Mouse (Mus musculus): ENCODE data around the gene Yipf1. TPM values are rescaled to one million over a fixed set of nuclear protein-coding genes. Genes with fewer than 3 reads are reported as not detected.

The Yipf1 gene
- polyA plus RNA-seq, 1 experiment from 2014 or later = 57.3 TPM

DNA sequence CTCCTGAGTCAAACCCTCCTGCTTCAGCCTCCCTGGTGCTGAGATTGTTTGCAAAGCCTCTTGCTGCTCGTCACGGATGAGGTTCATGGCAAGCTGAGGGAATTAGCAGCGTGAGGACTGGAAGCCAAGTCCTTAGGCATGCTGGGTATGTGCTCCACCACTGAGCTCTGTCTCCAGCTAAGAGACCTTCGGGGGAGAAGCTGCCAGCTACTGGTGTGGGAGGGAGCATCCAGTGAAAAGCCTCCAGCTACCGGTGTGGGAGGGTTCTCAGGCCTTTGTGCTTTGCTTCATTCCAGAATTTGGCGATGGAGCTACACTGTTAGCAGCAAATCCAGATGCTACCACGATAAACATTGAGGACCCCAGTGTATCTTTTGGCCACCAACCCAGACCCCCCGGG is 4.5 kb downstream of the Yipf1 start:
- Histone ChIP-seq H3K4me3 (ENCODE audit: low read length) (no peak overlapping the region), H3K27ac (ENCODE audit: low read length) (no peak overlapping the region), H3K9ac (replicated peaks; ENCODE audit: low read length) (no peak overlapping the region), H3K27me3 (ENCODE audit: insufficient read depth, low read length) (no peaks in the 10 kb centered on the region), H3K9me3 (ENCODE audit: low read length) (no peaks in the 10 kb centered on the region), H3K36me3 (ENCODE audit: insufficient read depth, low read length) (peaks cover 18% of the 10 kb centered on the region), H3K4me1 (ENCODE audit: insufficient read depth, low read length) (peaks cover 10% of the 10 kb centered on the region; the same call in 1 of the 2 replicates), H3K4me2 (replicated peaks; ENCODE audit: low read depth, low read length) (no peak overlapping the region)
- ATAC-seq (ENCODE audit: low FRiP score, low TSS enrichment) = no peak
- WGBS = 70% methylated on average over 8 of the region's 8 CpGs

DNA sequence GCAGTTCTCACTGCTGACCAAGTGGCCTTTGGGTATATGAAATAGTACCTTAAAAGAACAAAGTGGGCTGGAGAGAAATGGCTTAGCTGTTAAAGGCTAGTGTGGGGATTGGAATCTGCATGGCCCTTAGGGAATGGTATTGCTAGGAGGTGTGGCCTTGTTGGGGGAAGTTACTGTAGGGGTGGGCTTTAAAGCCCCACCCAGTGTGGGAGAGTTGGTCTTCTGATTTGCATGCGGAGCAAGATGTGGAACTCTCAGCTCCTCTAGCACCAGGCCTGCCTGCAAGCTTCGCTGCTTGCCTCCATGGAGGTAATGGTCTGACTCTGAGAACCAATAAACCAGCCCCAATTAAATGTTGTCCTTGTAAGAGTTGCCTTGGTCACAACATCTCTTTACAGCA is 6.9 kb downstream of the Yipf1 start:
- Histone ChIP-seq H3K4me1 (ENCODE audit: insufficient read depth, low read length) (no peaks in the 10 kb centered on the region), H3K27ac (ENCODE audit: low read length) (no peak overlapping the region), H3K9ac (replicated peaks; ENCODE audit: low read length) (no peak overlapping the region), H3K27me3 (ENCODE audit: insufficient read depth, low read length) (no peaks in the 10 kb centered on the region), H3K4me2 (replicated peaks; ENCODE audit: low read depth, low read length) (no peak overlapping the region), H3K4me3 (ENCODE audit: low read length) (no peak overlapping the region), H3K36me3 (ENCODE audit: insufficient read depth, low read length) (peaks cover 24% of the 10 kb centered on the region), H3K9me3 (ENCODE audit: low read length) (no peaks in the 10 kb centered on the region)
- peak; percentile 69; the same call in 1 of the 2 replicates for ATAC-seq (ENCODE audit: low FRiP score, low TSS enrichment)
- 52% methylated on average over 2 of the region's 2 CpGs for WGBS

DNA sequence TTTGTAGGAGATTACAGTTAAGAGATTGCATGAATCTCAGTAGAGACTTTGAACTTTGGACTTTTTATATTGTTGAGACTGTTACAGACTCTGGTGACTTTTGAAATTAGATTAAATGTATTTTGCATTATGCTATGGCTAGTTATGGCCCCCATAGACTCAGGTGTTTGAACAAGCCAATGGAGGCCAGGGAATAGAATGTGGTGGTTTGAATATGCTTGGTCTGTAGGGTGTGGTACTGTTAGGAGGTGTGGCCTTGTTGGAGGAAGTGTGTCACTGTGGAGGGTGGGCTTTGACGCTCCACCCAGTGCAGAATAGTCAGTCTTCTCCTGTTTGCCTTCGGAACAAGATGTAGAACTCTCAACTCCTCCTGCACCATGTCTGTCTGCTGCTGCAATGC is 8.9 kb downstream of the Yipf1 start:
- Histone ChIP-seq H3K4me1 (ENCODE audit: insufficient read depth, low read length) (no peaks in the 10 kb centered on the region), H3K36me3 (ENCODE audit: insufficient read depth, low read length) (peaks cover 14% of the 10 kb centered on the region; the same call in 1 of the 2 replicates), H3K4me3 (ENCODE audit: low read length) (no peak overlapping the region), H3K9ac (replicated peaks; ENCODE audit: low read length) (no peak overlapping the region), H3K27ac (ENCODE audit: low read length) (no peak overlapping the region), H3K27me3 (ENCODE audit: insufficient read depth, low read length) (no peaks in the 10 kb centered on the region), H3K9me3 (ENCODE audit: low read length) (no peaks in the 10 kb centered on the region), H3K4me2 (replicated peaks; ENCODE audit: low read depth, low read length) (no peak overlapping the region)
- WGBS = 93% methylated on average over 2 of the region's 2 CpGs
- no peak for ATAC-seq (ENCODE audit: low FRiP score, low TSS enrichment)

DNA sequence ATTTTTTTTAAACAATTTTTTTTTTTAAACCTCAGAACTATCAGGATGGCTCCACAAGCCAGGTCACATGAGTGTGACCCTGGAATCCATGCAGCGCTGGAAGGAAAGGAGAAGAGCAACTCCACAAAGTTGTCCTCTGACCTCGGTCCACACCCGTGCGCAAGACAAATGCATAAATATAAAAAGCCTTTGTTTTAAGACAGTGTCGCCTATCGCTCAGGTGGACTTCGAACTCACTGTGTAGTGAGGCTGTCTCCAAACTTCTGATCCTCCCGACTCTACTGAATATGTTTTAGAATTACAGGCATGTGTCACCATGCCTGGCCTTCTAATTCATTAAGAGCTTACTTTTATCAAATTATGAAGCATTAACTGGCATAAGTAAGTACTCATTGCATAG is 14.4 kb downstream of the Yipf1 start:
- Histone ChIP-seq H3K36me3 (ENCODE audit: insufficient read depth, low read length) (0 out of 2 replicates have a peak, but pooled peaks cover 7% of the 10 kb centered on the region), H3K4me2 (replicated peaks; ENCODE audit: low read depth, low read length) (no peak overlapping the region), H3K9me3 (ENCODE audit: low read length) (no peaks in the 10 kb centered on the region), H3K4me3 (ENCODE audit: low read length) (no peak overlapping the region), H3K27ac (ENCODE audit: low read length) (no peak overlapping the region), H3K27me3 (ENCODE audit: insufficient read depth, low read length) (no peaks in the 10 kb centered on the region), H3K4me1 (ENCODE audit: insufficient read depth, low read length) (no peaks in the 10 kb centered on the region), H3K9ac (replicated peaks; ENCODE audit: low read length) (no peak overlapping the region)
- WGBS = 96% methylated on average over 8 of the region's 8 CpGs
- no peak for ATAC-seq (ENCODE audit: low FRiP score, low TSS enrichment)

DNA sequence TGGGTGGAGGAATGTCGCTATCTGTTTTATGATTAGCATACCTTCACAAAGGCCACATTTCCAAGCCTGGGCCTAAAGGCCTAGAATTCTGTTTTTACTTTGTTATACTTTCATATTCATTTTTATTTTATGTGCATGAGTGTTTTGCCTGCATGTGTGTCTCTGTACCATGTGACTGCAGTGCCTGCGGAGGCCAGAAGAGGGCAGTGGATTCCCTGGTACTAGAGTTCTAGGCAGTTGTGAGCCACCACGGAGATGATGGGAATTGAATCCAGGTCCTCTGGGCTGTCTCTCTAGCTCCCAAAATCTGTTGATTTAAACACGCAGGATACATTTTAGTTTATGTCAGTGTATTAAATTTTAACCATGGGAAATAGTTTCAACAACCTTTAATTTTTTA is 19.4 kb downstream of the Yipf1 start:
- Histone ChIP-seq H3K9ac (replicated peaks; ENCODE audit: low read length) (no peak overlapping the region), H3K36me3 (ENCODE audit: insufficient read depth, low read length) (no peaks in the 10 kb centered on the region), H3K4me2 (replicated peaks; ENCODE audit: low read depth, low read length) (no peak overlapping the region), H3K27me3 (ENCODE audit: insufficient read depth, low read length) (no peaks in the 10 kb centered on the region), H3K27ac (ENCODE audit: low read length) (no peak overlapping the region), H3K4me3 (ENCODE audit: low read length) (no peak overlapping the region), H3K9me3 (ENCODE audit: low read length) (no peaks in the 10 kb centered on the region), H3K4me1 (ENCODE audit: insufficient read depth, low read length) (no peaks in the 10 kb centered on the region)
- ATAC-seq (ENCODE audit: low FRiP score, low TSS enrichment) = no peak
- WGBS = 89% methylated on average over 4 of the region's 4 CpGs

DNA sequence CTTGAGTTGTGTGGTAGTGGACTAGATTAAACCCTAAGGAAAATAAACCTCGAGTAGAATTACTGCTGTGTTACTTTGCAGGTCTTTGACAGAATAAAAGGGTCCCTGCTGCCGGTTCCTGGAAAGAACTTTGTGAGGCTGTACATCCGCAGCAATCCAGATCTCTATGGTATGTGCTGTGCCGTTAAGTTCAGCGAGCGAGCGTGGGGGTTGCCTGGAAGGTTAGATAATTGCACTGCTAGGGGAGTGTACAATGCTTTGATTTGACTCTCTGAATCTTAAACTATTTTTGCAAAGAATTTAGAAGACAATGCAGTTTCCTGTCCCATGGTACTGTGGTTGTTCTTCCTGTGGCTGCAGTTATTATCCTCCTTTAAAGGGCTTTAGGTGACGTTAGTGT is 22.2 kb downstream of the Yipf1 start:
- ATAC-seq (ENCODE audit: low FRiP score, low TSS enrichment) = no peak
- 36% methylated on average over 8 of the region's 8 CpGs for WGBS

DNA sequence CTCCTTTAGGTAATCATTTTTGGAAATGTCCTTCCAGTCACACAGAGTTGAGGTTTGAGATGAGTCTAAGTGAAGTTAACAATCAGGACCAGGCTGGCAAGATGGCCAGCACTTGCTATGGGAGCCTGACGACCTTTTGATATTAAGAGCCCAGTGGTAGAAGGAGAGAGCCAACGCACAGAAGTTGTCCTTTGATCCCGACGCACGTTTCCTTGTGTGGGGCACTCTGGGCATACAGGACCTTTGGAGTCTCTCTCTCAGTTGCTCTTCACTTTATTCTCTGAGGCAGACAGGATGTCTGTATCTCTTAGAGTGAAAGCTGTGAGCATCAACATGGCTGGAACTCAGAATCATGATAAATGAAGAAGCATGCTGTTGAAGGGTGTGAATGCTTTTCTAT is 23.3 kb downstream of the Yipf1 start:
- H3K36me3 ChIP-seq (ENCODE audit: insufficient read depth, low read length) = no peaks in the 10 kb centered on the region
- no peak overlapping the region for H3K4me3 ChIP-seq (ENCODE audit: low read length)
- no peak for ATAC-seq (ENCODE audit: low FRiP score, low TSS enrichment)
- no peaks in the 10 kb centered on the region for H3K27me3 ChIP-seq (ENCODE audit: insufficient read depth, low read length)
- WGBS = 84% methylated on average over 5 of the region's 5 CpGs
- no peaks in the 10 kb centered on the region for H3K4me1 ChIP-seq (ENCODE audit: insufficient read depth, low read length)
- no peak overlapping the region for H3K9ac ChIP-seq (replicated peaks; ENCODE audit: low read length)
- no peaks in the 10 kb centered on the region for H3K9me3 ChIP-seq (ENCODE audit: low read length)
- H3K4me2 ChIP-seq (replicated peaks; ENCODE audit: low read depth, low read length) = no peak overlapping the region
- H3K27ac ChIP-seq (ENCODE audit: low read length) = no peak overlapping the region

More for the DNA sequence above, 22.2 kb downstream of the Yipf1 start:
- no peaks in the 10 kb centered on the region for H3K9me3 ChIP-seq (ENCODE audit: low read length)
- 0 out of 2 replicates have a peak overlapping the region, but pooled peaks have one; percentile 11 for H3K27ac ChIP-seq (ENCODE audit: low read length)
- no peak overlapping the region for H3K4me3 ChIP-seq (ENCODE audit: low read length)
- H3K4me2 ChIP-seq (replicated peaks; ENCODE audit: low read depth, low read length) = no peak overlapping the region
- H3K4me1 ChIP-seq (ENCODE audit: insufficient read depth, low read length) = no peaks in the 10 kb centered on the region
- H3K36me3 ChIP-seq (ENCODE audit: insufficient read depth, low read length) = no peaks in the 10 kb centered on the region
- H3K27me3 ChIP-seq (ENCODE audit: insufficient read depth, low read length) = no peaks in the 10 kb centered on the region
- H3K9ac ChIP-seq (replicated peaks; ENCODE audit: low read length) = no peak overlapping the region

DNA sequence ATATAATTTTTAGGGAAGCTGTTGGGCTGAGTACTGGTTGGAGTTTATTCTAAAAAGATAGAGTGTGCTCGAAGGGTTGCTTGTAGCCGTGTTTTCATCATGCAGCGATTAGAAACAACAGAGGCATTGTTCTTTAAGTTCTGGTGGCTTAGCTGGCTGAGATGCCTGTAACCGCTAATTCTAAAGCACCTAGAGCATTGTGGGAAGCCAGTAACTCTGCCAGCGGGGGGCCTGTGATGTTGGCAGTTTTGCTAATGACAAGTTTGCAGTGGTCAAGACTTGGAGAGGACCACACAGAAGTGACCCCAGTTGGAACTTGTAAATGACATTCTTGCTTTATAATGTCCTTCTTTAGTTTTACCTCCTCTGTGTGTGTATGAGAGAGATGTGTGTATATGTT is 27.2 kb downstream of the Yipf1 start:
- 65% methylated on average over 5 of the region's 5 CpGs for WGBS
- Histone ChIP-seq H3K36me3 (ENCODE audit: insufficient read depth, low read length) (no peaks in the 10 kb centered on the region; the same call in 1 of the 2 replicates), H3K27ac (ENCODE audit: low read length) (no peak overlapping the region), H3K27me3 (ENCODE audit: insufficient read depth, low read length) (no peaks in the 10 kb centered on the region), H3K4me1 (ENCODE audit: insufficient read depth, low read length) (no peaks in the 10 kb centered on the region), H3K4me3 (ENCODE audit: low read length) (no peak overlapping the region), H3K4me2 (replicated peaks; ENCODE audit: low read depth, low read length) (no peak overlapping the region), H3K9ac (replicated peaks; ENCODE audit: low read length) (no peak overlapping the region), H3K9me3 (ENCODE audit: low read length) (no peaks in the 10 kb centered on the region)
- ATAC-seq (ENCODE audit: low FRiP score, low TSS enrichment) = no peak

DNA sequence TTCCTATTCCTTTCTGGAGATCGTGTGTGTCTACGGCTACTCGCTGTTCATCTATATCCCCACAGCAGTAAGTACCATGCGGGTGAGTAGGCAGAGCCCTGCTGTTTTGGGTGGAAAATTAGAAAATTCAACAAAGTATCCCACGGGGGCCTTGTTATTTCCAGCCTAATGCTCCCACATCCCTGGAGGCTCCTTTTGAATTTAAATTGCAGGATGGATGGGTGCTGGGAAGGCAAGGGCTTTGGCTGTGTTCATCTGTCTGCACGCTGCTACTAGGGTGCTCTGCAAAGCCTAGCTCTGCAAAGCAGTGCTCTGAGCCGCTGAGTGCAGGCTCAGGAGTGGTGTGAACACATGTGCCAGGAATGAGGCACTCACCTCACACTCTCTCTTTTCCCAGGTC is 30.4 kb downstream of the Yipf1 start:
- Histone ChIP-seq H3K4me2 (replicated peaks; ENCODE audit: low read depth, low read length) (no peak overlapping the region), H3K36me3 (ENCODE audit: insufficient read depth, low read length) (peaks cover 2% of the 10 kb centered on the region; the same call in 1 of the 2 replicates), H3K9me3 (ENCODE audit: low read length) (no peaks in the 10 kb centered on the region), H3K4me1 (ENCODE audit: insufficient read depth, low read length) (peaks cover 8% of the 10 kb centered on the region; the same call in 1 of the 2 replicates), H3K4me3 (ENCODE audit: low read length) (no peak overlapping the region), H3K27me3 (ENCODE audit: insufficient read depth, low read length) (no peaks in the 10 kb centered on the region), H3K9ac (replicated peaks; ENCODE audit: low read length) (no peak overlapping the region), H3K27ac (ENCODE audit: low read length) (no peak overlapping the region)
- 91% methylated on average over 7 of the region's 7 CpGs for whole genome bisulfite sequencing
- no peak for ATAC-seq (ENCODE audit: low FRiP score, low TSS enrichment)

DNA sequence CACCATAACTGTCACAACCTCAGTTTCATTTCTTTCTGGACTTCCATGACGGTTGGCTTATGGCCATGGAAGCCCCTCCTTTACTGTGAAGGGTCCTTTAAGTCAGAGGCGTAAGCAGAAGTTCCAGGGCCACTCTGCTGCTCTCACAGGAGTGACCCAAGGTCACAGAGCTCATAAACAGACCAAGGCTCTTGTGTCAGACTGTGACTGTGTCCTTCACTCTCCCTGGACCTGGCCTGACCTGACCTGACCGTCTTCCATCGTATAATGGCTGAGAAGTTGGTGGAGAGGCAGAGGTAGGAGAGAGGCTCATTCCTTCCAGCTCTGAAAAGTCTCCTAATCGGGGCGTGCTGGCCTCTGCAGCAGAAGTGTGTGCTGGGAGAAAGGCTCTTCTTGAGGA is 33.1 kb downstream of the Yipf1 start:
- no peak overlapping the region for H3K4me3 ChIP-seq (ENCODE audit: low read length)
- H3K27ac ChIP-seq (ENCODE audit: low read length) = no peak overlapping the region
- 40% methylated on average over 6 of the region's 6 CpGs for WGBS
- no peaks in the 10 kb centered on the region for H3K9me3 ChIP-seq (ENCODE audit: low read length)
- no peaks in the 10 kb centered on the region for H3K27me3 ChIP-seq (ENCODE audit: insufficient read depth, low read length)
- no peak overlapping the region for H3K9ac ChIP-seq (replicated peaks; ENCODE audit: low read length)
- no peak for ATAC-seq (ENCODE audit: low FRiP score, low TSS enrichment)
- no peak overlapping the region for H3K4me2 ChIP-seq (replicated peaks; ENCODE audit: low read depth, low read length)
- peaks cover 2% of the 10 kb centered on the region; the same call in 1 of the 2 replicates for H3K36me3 ChIP-seq (ENCODE audit: insufficient read depth, low read length)
- peaks cover 8% of the 10 kb centered on the region; the same call in 1 of the 2 replicates for H3K4me1 ChIP-seq (ENCODE audit: insufficient read depth, low read length)
